Mouse (Mus musculus) hindbrain, embryonic 16.5 days (tissue): Measurements from ENCODE around the gene Gm30191. TPM values are rescaled to one million over a fixed set of nuclear protein-coding genes. Genes with fewer than 3 reads are reported as not detected.
A peak's percentile ranks its signal among the peaks of the same experiment; 100 is the strongest.

Source experiments
- ATAC-seq: fragments of 200-750 bp; cut with Nextera tagmentation; 2 replicates; pipeline ENCODE4 v1.8.0; 2017; ENCODE audit warnings: moderate TSS enrichment, moderate library complexity
- H3K27ac ChIP-seq: fragments of 300-500 bp; sonication (generic); 2 replicates; pipeline ENCODE4 v1.5.1; 2014; ENCODE audit warnings: low read depth, mild to moderate bottlenecking, control low read depth, low read length, moderate library complexity
- H3K27me3 ChIP-seq: fragments of 300-500 bp; sonication (generic); replicated peaks from 2 replicates; pipeline ENCODE4 v1.6.1; 2014; ENCODE audit warnings: low read length; ENCODE audit not compliant: control insufficient read depth, insufficient read depth
- H3K36me3 ChIP-seq: fragments of 300-500 bp; sonication (generic); 2 replicates; pipeline ENCODE4 v1.6.1; 2014; ENCODE audit warnings: mild to moderate bottlenecking, low read length, moderate library complexity, mixed read lengths; ENCODE audit not compliant: control insufficient read depth, insufficient read depth
- H3K4me1 ChIP-seq: fragments of 300-500 bp; sonication (generic); 2 replicates; pipeline ENCODE4 v1.6.1; 2014; ENCODE audit warnings: low read depth, low read length; ENCODE audit not compliant: control insufficient read depth, insufficient read depth
- H3K4me2 ChIP-seq: fragments of 300-500 bp; sonication (generic); 2 replicates; pipeline ENCODE4 v1.6.1; 2014; ENCODE audit warnings: mild to moderate bottlenecking, low read length, control low read depth, moderate library complexity
- H3K4me3 ChIP-seq: fragments of 300-500 bp; sonication (generic); 2 replicates; pipeline ENCODE4 v1.5.1; 2014; ENCODE audit warnings: mild to moderate bottlenecking, low read length, control low read depth, moderate library complexity
- H3K9ac ChIP-seq: fragments of 300-500 bp; sonication (generic); 2 replicates; pipeline ENCODE4 v1.6.1; 2014; ENCODE audit warnings: low read depth, mild to moderate bottlenecking, control low read depth, low read length, moderate library complexity
- H3K9me3 ChIP-seq: fragments of 300-500 bp; sonication (generic); 2 replicates; pipeline ENCODE4 v1.6.1; 2014; ENCODE audit warnings: mild to moderate bottlenecking, low read length, moderate library complexity; ENCODE audit not compliant: control insufficient read depth
- WGBS: fragments of 180-500 bp; shearing (Covaris S2); extraction: QIAGEN DNeasy Blood & Tissue Kit; methylation state at CpG from one replicate; pipeline ENCODE4 v1.1.7; 2014; 5-methylcytosine and 5-hydroxymethylcytosine counted together
- polyA plus RNA-seq: library from polyadenylated mRNA; unstranded; fragments of >200 nt; fragmentation: Nextera tagmentation; extraction: Ambion mirVana; gene quantifications from 2 replicates; pipeline ENCODE4 v1.2.1, GENCODE M21; 2015

Gm30191 gene
- polyA plus RNA-seq, 1 experiment from 2014 or later, result 0.94 TPM

DNA sequence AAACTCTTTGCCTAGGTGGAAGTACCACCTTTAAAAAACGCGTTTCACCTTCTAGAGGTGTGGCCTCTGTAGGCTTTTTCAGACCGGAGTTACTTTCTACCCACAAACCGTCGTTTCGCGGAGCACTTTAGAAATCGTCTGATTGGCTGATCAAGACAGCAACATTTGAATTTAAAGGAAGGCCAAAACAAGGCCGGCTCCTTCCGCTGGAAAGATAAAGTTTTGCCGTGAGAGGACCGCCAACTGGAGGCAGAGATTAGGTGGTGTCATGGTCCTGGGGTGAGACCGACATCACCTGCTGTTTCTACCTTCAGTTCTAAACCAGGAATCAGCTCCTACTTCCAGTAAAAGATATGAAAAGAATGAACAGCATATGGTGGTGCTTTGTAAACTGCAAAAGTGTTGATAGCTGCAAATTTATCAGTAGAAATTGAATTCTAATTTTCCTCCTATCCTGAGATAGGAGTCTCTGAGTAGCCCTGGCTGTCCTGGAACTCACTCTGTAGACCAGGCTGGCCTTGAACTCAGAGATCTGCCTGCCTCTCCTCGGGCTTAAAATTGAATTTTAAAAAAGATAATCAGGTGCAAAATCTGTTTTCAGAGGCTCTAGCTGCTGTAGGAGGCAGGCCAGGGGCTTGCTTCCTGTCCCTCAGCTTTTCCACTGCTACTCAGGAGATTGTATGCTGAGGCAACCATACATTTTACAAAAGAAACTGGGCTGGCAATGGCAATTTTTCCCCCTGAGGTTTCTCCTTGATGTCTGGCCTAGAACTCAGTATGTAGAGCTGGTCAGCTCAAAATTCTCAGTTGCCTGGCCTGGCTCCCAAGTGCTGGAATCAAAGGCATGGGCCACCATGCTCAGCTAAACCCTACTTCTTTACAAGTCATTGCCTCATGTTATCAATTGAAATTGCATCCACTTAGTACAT lies 26.9 kb downstream of the Gm30191 start:
- H3K27me3 ChIP-seq, result no peaks in the 10 kb centered on the region
- H3K4me2 ChIP-seq, result peak overlapping the region; percentile 25
- no peak overlapping the region for H3K9ac ChIP-seq
- no peak overlapping the region for H3K27ac ChIP-seq
- peaks cover 11% of the 10 kb centered on the region for H3K36me3 ChIP-seq
- no peaks in the 10 kb centered on the region for H3K4me1 ChIP-seq
- WGBS, result 10% methylated on average over 14 of the region's 14 CpGs
- H3K4me3 ChIP-seq, result no peak overlapping the region
- no peak for ATAC-seq
- no peaks in the 10 kb centered on the region for H3K9me3 ChIP-seq

DNA sequence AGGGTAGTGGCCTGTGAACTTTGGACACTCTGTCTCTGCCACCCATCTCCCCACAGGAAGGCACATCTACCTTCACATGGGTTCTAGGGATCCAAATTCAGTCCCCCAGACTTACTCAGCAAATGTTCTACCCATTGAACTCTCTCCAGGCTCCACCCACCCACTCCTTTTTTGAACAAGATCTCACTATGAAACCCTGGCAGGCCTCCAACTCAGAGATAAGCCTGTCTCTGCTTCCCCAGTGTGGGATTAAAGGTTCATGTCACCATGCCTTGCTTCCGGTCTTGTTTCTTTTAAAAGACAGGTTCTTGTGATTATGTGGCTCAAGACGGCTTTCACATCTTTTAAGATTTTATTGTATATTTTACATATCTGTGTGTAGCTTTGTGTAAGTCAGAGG lies 38.2 kb downstream of the Gm30191 start:
- ATAC-seq, result no peak
- Histone ChIP-seq H3K4me2 (no peak overlapping the region), H3K9me3 (no peaks in the 10 kb centered on the region), H3K4me3 (no peak overlapping the region), H3K4me1 (peaks cover 16% of the 10 kb centered on the region), H3K9ac (no peak overlapping the region), H3K36me3 (peaks cover 14% of the 10 kb centered on the region), H3K27me3 (no peaks in the 10 kb centered on the region), H3K27ac (no peak overlapping the region)
- WGBS, result 97% methylated on average over 2 of the region's 2 CpGs

DNA sequence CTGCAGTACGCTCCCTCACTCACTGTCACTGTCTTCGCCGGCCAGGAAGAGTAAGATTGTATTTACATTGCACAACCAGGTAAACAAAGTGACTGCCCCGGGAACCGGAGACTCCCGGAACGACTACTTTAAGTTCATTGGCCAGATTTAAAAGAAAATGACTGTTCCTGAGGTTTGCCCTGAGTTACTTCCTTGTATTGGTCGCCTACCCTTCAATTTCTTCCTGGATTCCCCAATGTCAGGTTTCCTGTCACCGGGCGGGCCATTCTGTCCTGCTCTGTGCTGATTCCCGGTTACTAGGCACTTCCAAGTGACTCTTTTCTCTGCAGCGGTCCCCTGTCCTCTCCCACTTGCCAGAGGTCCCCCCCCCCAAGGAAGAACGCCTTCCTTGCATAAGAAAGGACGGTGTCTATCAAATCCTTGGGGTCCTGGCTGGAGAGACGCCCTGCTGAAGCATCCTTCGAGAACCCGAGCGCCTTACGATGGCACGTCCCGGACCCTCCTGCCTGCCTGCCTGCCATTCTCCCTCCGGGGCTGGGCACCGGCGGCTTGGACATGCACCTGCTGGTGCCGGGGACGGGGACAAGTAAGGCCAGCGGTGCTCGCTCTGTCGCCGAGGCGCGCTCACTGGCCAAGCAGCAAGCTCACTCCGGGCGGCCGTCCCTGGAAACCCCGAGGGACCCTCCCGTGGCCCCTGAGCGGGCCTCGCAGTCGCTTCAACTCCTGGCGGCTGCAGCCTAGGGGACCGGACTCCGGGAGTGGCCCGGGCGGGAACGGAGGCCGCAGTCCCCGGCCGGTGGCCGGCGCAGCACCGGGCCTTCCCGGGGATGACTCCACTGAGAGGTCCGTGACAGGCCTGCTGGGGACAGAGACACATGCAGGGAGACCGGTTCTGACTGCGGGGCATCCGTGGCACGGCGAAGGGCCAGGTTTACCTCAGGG lies 39.8 kb downstream of the Gm30191 start:
- H3K4me3 ChIP-seq, result peak overlapping the region; percentile 95
- H3K27me3 ChIP-seq, result no peaks in the 10 kb centered on the region
- no peaks in the 10 kb centered on the region for H3K9me3 ChIP-seq
- ATAC-seq, result peak; percentile 73
- peak overlapping the region; percentile 94 for H3K9ac ChIP-seq
- peaks cover 12% of the 10 kb centered on the region for H3K36me3 ChIP-seq
- H3K4me2 ChIP-seq, result peak overlapping the region; percentile 84
- H3K4me1 ChIP-seq, result peaks cover 16% of the 10 kb centered on the region
- H3K27ac ChIP-seq, result peak overlapping the region; percentile 86
- WGBS, result 2% methylated on average over 55 of the region's 59 CpGs

DNA sequence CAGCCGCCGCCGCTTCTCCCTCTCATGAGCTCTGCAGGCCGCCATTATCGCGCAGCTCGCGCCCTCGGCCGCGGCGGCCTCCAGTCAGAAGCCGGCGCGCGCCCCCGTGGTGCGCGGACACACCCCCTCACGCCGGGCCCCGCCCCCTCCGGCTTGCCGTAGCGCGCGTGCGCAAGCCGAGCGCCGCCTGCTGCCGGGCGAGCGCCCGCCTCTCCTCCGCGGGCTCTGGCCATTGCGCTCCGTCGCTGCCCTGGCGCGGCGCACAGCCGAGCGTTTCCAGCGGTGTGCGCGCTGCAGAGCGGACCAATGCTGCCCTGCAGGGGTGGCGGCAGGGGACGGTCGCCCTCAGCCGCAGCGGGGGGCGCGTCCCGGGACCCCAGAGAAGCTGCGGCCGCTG lies 40.4 kb downstream of the Gm30191 start:
- WGBS, result 1% methylated on average over 37 of the region's 59 CpGs
- Histone ChIP-seq H3K27me3 (no peaks in the 10 kb centered on the region), H3K36me3 (peaks cover 12% of the 10 kb centered on the region), H3K9ac (peak overlapping the region; percentile 99), H3K9me3 (no peaks in the 10 kb centered on the region), H3K27ac (peak overlapping the region; percentile 99), H3K4me1 (peaks cover 16% of the 10 kb centered on the region), H3K4me2 (peak overlapping the region; percentile 84), H3K4me3 (peak overlapping the region; percentile 95)
- peak; percentile 96 for ATAC-seq

DNA sequence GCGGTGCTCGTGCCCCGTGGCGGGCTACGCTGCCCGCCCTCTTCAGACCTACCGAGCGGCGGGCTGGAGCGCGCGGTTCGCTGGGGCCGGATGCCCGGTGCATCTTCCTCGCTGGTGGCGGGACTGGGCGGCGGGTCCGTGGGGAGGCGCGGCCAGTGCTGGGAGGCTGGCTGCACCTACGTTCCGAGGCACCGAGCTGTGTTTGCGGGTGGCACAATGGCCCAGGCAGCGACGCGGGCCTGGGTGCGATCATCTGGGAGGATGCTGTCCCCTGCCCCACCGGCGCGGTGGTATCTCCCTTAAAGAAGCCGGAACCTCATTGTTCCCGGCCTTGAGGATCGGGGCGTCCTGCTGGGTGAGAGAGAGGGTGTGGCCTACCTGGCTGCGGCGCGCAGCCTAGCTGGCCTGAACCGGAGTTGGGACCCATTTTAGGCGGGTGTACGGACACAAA lies 40.9 kb downstream of the Gm30191 start, which contains the start of gene Pdik1l:
Gene Pdik1l, minus strand, starts transcription at position 321 of the 451 bp plus-strand sequence.
- H3K27me3 ChIP-seq, result no peaks in the 10 kb centered on the region
- peak within 1 kb of the TSS; percentile 84 for H3K4me2 ChIP-seq
- peaks cover 16% of the 10 kb centered on the region for H3K4me1 ChIP-seq
- peak; percentile 78 for ATAC-seq
- 0% methylated on average over 24 of the region's 43 CpGs for WGBS
- peak within 1 kb of the TSS; percentile 99 for H3K27ac ChIP-seq
- H3K9me3 ChIP-seq, result no peaks in the 10 kb centered on the region
- peak within 1 kb of the TSS; percentile 95 for H3K4me3 ChIP-seq
- peaks cover 11% of the 10 kb centered on the region for H3K36me3 ChIP-seq
- peak within 1 kb of the TSS; percentile 99 for H3K9ac ChIP-seq

DNA sequence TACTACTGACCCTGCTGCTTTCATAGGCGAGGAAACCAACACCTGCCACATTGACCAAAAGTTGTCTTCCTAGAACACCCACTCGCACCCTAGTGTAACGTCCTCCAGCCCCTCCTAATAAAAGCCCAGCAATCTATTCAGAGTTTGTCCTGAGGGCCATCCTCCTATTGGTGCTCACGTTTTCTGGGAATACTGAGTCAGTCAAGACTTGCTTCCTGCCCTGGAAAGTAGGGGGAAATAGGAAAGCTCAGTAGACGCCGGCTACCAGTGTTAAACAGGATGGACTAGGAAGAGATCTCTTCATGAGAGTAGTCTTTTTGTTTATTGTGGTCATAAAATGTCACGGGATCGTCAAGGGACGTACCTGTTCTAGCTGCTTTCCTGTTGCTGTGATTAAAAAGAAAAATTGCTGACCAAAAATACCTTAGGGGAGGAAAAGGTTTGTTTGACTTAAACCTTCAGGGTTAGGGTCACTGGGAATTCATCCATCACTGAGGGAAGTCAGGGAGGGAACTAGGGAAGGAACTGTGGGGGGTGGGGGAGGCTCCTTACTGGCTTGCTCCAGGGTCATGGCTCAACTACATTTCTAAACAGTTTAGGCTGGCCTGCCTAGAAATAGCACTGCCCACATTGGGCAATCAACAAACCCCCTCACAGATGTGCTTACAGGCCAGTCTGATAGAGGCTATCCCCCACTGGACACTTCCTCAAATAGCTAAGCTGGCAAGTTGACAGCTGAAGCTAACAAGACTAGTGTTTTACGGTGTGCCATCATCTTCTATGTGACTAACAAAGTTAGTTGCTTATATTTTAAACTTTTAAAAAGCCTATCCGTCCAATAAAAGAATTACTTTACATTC lies 41.9 kb downstream of the Gm30191 start:
- Histone ChIP-seq H3K27me3 (no peaks in the 10 kb centered on the region), H3K36me3 (peaks cover 5% of the 10 kb centered on the region), H3K4me2 (peak overlapping the region; percentile 79), H3K9me3 (no peaks in the 10 kb centered on the region), H3K4me1 (peaks cover 16% of the 10 kb centered on the region), H3K27ac (peak overlapping the region; percentile 99), H3K9ac (peak overlapping the region; percentile 99), H3K4me3 (peak overlapping the region; percentile 95)
- no peak for ATAC-seq
- WGBS, result 44% methylated on average over 11 of the region's 11 CpGs

DNA sequence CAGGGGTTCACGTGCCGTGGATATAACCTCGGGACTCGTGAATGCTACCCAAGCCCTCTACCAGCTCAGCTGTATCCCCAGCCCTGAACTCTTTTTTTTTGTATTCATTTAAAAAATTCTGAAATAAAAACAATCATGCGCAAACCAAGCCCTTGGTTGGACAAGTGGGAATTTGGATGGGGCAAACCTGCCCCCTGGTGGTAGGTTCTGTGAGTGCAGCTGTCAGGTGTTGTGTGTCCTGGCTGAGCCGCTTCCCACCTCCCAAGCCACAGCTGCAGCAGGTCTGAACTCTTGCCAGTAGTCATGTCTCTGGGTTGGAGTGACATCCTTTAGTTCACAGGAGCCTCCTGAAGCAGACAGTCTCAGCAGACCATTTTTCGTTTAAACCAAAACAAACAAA lies 45.3 kb downstream of the Gm30191 start:
- no peak overlapping the region for H3K4me2 ChIP-seq
- peaks cover 7% of the 10 kb centered on the region for H3K4me1 ChIP-seq
- 22% methylated on average over 7 of the region's 7 CpGs for WGBS
- no peak overlapping the region for H3K4me3 ChIP-seq
- no peak overlapping the region for H3K9ac ChIP-seq
- no peaks in the 10 kb centered on the region for H3K9me3 ChIP-seq
- H3K27ac ChIP-seq, result no peak overlapping the region
- H3K36me3 ChIP-seq, result no peaks in the 10 kb centered on the region
- H3K27me3 ChIP-seq, result no peaks in the 10 kb centered on the region
- ATAC-seq, result no peak

DNA sequence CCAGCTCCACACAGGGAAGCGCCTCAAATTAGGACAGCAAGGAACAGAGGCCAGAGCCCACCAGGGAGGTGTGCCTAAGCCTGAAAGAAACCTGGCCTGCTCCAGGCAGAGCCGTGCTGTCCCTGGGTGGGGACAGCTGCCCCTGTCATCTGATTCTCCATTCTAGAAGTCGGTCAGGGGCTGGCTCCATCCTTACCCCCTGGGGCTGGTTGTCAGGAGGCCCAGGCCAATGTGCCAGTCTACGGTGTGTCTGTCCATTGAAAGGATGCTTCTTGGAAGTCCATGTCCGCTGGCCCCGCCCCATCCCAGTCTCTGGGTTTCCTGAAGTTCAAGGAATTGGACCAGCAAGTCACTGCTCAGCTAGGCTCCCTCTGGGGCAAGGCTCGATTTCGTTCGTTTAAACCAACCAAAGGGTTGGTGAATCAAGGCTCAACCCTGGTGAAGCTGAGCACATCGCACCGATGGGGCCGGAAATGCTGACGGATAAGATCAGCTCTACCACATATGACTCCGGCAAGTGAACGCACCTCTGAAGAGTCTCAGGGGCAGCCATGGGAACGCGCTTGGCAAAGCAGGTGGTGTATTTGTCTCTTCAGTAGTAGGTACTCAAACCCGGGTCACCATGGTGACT lies 46.4 kb downstream of the Gm30191 start:
- ATAC-seq, result no peak
- Histone ChIP-seq H3K4me1 (peaks cover 5% of the 10 kb centered on the region), H3K4me2 (no peak overlapping the region), H3K27ac (no peak overlapping the region), H3K9ac (no peak overlapping the region), H3K27me3 (no peaks in the 10 kb centered on the region), H3K36me3 (no peaks in the 10 kb centered on the region), H3K4me3 (no peak overlapping the region), H3K9me3 (no peaks in the 10 kb centered on the region)
- 74% methylated on average over 18 of the region's 18 CpGs for WGBS
